Mouse (Mus musculus) neural tube, embryonic 14.5 days (tissue): ENCODE measurements around the gene Tbcel. TPM values are rescaled to one million over a fixed set of nuclear protein-coding genes. Genes with fewer than 3 reads are reported as not detected.

Source experiments
- ATAC-seq: fragments of 200-750 bp; cut with Nextera tagmentation; 2 replicates; pipeline ENCODE4 v1.8.0; 2017; ENCODE audit warnings: low read depth, mild to moderate bottlenecking, moderate TSS enrichment, moderate library complexity
- H3K27ac ChIP-seq: fragments of 300-500 bp; sonication (generic); 2 replicates; pipeline ENCODE4 v1.5.1; 2014; ENCODE audit warnings: low read depth, mild to moderate bottlenecking, control low read depth, low read length, moderate library complexity, mixed read lengths
- H3K27me3 ChIP-seq: fragments of 300-500 bp; sonication (generic); 2 replicates; pipeline ENCODE4 v1.6.1; 2014; ENCODE audit warnings: low read length; ENCODE audit not compliant: control insufficient read depth, insufficient read depth
- H3K36me3 ChIP-seq: fragments of 300-500 bp; sonication (generic); 2 replicates; pipeline ENCODE4 v1.6.1; 2014; ENCODE audit warnings: low read length, mixed read lengths; ENCODE audit not compliant: control insufficient read depth, insufficient read depth
- H3K4me1 ChIP-seq: fragments of 300-500 bp; sonication (generic); 2 replicates; pipeline ENCODE4 v1.6.1; 2014; ENCODE audit warnings: low read length; ENCODE audit not compliant: control insufficient read depth, insufficient read depth
- H3K4me2 ChIP-seq: fragments of 300-500 bp; sonication (generic); 2 replicates; pipeline ENCODE4 v1.6.1; 2014; ENCODE audit warnings: mild to moderate bottlenecking, low read depth, low read length, control low read depth
- H3K4me3 ChIP-seq: fragments of 300-500 bp; sonication (generic); 2 replicates; pipeline ENCODE4 v1.5.1; 2014; ENCODE audit warnings: low read depth, low read length, control low read depth, mixed read lengths
- H3K9ac ChIP-seq: fragments of 300-500 bp; sonication (generic); replicated peaks from 2 replicates; pipeline ENCODE4 v1.6.1; 2014; ENCODE audit warnings: low read depth, mild to moderate bottlenecking, control low read depth, low read length, mixed read lengths
- H3K9me3 ChIP-seq: fragments of 300-500 bp; sonication (generic); 2 replicates; pipeline ENCODE4 v1.6.1; 2016; ENCODE audit warnings: low read length; ENCODE audit not compliant: control insufficient read depth
- WGBS: fragments of 180-500 bp; shearing (Covaris S2); extraction: QIAGEN DNeasy Blood & Tissue Kit; methylation state at CpG from one replicate; pipeline ENCODE4 v1.1.7; 2014; 5-methylcytosine and 5-hydroxymethylcytosine counted together
- polyA plus RNA-seq: library from polyadenylated mRNA; unstranded; fragments of >200 nt; fragmentation: Nextera tagmentation; extraction: Ambion mirVana; gene quantifications from 2 replicates; pipeline ENCODE4 v1.2.1, GENCODE M21; 2014

Tbcel gene
- polyA plus RNA-seq, 1 experiment from 2014 or later: 6.2 TPM

DNA sequence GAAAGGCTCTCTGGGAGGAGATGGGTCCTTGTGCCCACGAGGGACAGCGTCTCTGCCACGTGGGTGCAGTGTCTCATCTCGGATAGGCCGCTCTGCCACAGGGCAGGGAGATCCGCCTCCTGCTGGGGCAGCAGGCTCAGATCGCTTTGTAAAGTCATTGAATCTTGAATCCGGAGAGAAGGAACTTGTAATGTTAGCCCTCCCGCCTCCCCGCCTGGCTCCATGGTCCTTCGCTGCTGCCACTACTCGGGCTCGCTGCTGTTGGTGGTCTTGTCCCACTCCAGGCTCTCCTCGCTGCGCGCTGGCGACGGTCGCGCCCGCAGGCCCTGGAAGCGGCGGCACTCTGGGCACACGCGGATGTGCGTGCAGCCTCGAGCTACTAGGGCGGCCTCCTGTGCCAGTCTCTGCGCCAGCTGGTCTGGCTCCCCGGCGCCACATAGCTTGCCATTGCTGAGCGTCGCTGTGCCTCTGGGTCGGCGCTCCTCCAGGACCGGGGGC lies 13.0 kb upstream of the Tbcel start:
- peaks cover 8% of the 10 kb centered on the region for H3K4me1 ChIP-seq
- H3K27me3 ChIP-seq: no peaks in the 10 kb centered on the region
- no peaks in the 10 kb centered on the region for H3K36me3 ChIP-seq
- H3K4me3 ChIP-seq: peak overlapping the region; percentile 26
- H3K27ac ChIP-seq: peak overlapping the region; percentile 48; the same call in 1 of the 2 replicates
- ATAC-seq: peak; percentile 84
- peak overlapping the region; percentile 42; the same call in 1 of the 2 replicates for H3K9ac ChIP-seq
- 6% methylated on average over 35 of the region's 36 CpGs for WGBS
- H3K9me3 ChIP-seq: no peaks in the 10 kb centered on the region
- H3K4me2 ChIP-seq: peak overlapping the region; percentile 65

DNA sequence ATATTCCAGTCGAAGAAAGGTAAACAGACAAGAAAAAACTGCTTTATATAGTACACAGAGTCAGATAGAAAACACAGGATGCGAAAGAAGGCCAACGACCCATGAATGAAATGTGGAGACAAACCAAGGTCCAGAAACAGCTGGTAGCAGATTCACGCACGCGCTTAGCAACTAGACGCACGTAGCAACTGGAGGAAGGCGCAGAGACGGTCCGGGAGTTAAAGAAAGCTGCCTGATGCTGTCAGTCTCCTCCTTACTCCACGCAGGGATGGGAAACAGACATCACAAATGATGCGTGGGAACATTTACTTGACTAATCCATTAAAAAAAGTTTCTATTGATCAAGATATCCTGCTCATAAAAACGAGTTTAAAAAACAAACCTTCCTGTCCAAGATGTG lies 10.6 kb upstream of the Tbcel start:
- no peak overlapping the region for H3K4me2 ChIP-seq
- WGBS: 34% methylated on average over 14 of the region's 14 CpGs
- H3K4me1 ChIP-seq: peaks cover 11% of the 10 kb centered on the region
- no peak overlapping the region for H3K27ac ChIP-seq
- H3K4me3 ChIP-seq: no peak overlapping the region
- no peak overlapping the region for H3K9ac ChIP-seq
- no peaks in the 10 kb centered on the region for H3K27me3 ChIP-seq
- H3K36me3 ChIP-seq: no peaks in the 10 kb centered on the region
- ATAC-seq: no peak
- no peaks in the 10 kb centered on the region for H3K9me3 ChIP-seq

DNA sequence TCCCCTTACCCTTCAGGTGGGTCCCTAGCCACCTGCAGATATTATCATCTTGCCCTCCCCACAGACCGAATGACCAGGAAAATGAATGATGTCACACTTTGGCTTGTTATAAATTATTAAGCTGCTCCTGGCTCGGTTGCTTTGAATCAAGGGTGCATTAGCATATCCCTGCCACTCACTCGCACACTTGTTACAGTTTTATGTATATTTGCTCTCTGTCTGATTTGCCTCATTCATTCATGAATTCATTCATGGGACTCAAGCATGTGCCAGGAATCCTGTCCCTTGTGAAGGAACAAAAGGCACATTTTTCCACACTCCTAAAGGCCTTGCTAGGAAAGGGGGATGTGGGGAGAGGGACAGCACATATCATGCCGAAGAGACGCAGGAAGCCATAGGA lies 5.5 kb upstream of the Tbcel start:
- Histone ChIP-seq H3K36me3 (no peaks in the 10 kb centered on the region), H3K27ac (no peak overlapping the region), H3K9ac (no peak overlapping the region), H3K4me3 (no peak overlapping the region), H3K27me3 (no peaks in the 10 kb centered on the region), H3K4me1 (peaks cover 3% of the 10 kb centered on the region; the same call in 1 of the 2 replicates), H3K4me2 (no peak overlapping the region), H3K9me3 (no peaks in the 10 kb centered on the region)
- WGBS: 24% methylated on average over 5 of the region's 5 CpGs
- no peak for ATAC-seq

DNA sequence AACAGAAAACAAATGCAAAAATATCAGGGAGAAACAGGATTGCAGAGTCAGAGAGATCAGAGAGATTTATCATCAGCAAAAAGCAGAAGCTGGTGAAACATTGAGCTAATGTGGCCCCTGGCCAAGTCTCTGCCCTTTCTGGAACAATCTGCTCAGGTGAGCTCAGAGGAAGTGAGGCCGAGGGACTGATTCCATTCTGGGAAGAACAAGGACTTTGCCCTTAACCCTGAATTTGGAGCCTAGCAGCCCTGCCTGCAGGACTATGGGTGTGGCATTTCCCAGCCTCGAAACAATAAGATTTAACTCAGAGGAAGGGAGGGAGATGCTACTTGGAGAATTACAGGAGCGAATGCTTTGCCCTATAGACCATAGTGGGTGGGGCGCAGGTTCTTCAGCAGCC lies 4.7 kb upstream of the Tbcel start:
- Histone ChIP-seq H3K27me3 (no peaks in the 10 kb centered on the region), H3K4me1 (peaks cover 3% of the 10 kb centered on the region; the same call in 1 of the 2 replicates), H3K9ac (no peak overlapping the region), H3K9me3 (no peaks in the 10 kb centered on the region), H3K27ac (no peak overlapping the region), H3K4me3 (no peak overlapping the region), H3K4me2 (no peak overlapping the region), H3K36me3 (no peaks in the 10 kb centered on the region)
- 86% methylated on average over 4 of the region's 4 CpGs for WGBS
- no peak for ATAC-seq

DNA sequence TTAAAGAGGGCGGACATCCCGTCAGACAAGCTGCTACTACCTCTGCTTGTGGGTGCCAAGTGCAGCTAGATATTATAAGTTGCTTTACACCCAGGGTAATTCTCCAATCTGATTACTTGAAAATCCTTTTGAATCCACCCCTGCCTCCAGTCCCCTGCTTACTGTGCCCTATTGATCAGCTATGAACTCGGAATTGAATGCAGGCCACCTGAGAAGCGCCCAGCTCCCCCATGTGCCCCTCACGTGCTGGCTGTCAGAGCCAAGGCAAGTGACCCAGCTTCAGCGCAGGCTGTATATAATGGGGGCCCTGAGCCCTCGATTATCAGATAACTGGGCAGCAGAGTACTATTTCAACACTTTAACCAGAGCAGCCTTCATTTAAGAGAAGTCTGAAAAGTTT lies 626 bp upstream of the Tbcel start:
- H3K9me3 ChIP-seq: no peaks in the 10 kb centered on the region
- no peaks in the 10 kb centered on the region for H3K27me3 ChIP-seq
- no peak overlapping the region for H3K4me2 ChIP-seq
- 73% methylated on average over 7 of the region's 7 CpGs for WGBS
- H3K4me3 ChIP-seq: no peak overlapping the region
- H3K27ac ChIP-seq: no peak overlapping the region
- peaks cover 1% of the 10 kb centered on the region; the same call in 1 of the 2 replicates for H3K4me1 ChIP-seq
- H3K36me3 ChIP-seq: no peaks in the 10 kb centered on the region
- ATAC-seq: no peak
- H3K9ac ChIP-seq: no peak overlapping the region

DNA sequence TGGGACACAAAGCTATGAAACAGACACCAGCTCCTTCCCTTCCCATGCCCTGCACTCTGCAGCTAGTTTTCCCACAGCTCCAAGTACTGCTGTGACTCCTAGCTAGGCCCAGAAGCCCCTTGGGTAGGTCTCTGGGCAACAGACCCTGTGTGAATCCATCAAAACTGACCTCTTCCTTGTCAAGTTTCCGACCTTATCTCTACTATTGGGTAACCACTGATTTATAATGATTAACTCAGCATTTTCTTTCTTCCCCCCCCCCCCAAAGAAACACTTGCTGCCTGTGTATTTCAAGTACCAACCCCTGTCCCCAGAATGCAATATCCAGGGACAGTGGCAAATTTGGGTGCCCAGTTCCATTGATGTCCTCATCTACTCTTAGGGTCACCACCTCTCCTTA lies 587 bp downstream of the Tbcel start:
- Histone ChIP-seq H3K4me3 (no peak overlapping the region), H3K9me3 (no peaks in the 10 kb centered on the region), H3K27ac (no peak overlapping the region), H3K4me2 (no peak overlapping the region), H3K4me1 (no peaks in the 10 kb centered on the region), H3K36me3 (no peaks in the 10 kb centered on the region), H3K9ac (no peak overlapping the region), H3K27me3 (no peaks in the 10 kb centered on the region)
- ATAC-seq: no peak
- 63% methylated on average over 1 of the region's 1 CpGs for WGBS

DNA sequence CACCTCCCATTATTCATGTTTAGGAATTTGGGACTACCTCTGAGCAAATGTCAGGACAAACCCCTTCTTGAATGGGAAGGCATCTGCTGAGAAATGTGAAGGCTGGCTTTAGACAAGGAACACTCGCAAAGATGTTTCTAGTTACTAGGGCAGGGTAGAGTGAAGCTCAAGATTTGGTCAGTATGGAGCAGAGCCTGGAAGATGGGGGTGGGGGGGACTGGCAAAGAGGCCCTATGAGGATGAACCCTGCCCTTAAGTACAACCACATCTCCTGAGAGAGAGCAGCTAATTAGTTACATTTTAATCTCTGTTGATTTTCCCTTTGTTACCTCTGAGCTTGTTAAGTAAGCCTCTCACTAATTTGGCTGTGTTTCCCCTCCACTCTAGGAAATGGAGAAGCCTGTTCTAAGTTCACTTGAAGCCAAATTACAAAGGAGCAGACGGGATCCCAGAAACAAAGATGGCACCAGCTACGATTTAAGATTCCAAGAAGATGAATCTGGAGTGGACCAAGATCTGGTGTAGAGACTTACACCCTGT lies 2.6 kb downstream of the Tbcel start:
- no peak overlapping the region for H3K9ac ChIP-seq
- H3K9me3 ChIP-seq: no peaks in the 10 kb centered on the region
- WGBS: 86% methylated on average over 3 of the region's 3 CpGs
- no peak overlapping the region for H3K4me3 ChIP-seq
- no peaks in the 10 kb centered on the region for H3K36me3 ChIP-seq
- H3K4me2 ChIP-seq: no peak overlapping the region
- H3K27ac ChIP-seq: no peak overlapping the region
- H3K27me3 ChIP-seq: no peaks in the 10 kb centered on the region
- ATAC-seq: no peak
- 0 out of 2 replicates have a peak, but pooled peaks cover 2% of the 10 kb centered on the region for H3K4me1 ChIP-seq

DNA sequence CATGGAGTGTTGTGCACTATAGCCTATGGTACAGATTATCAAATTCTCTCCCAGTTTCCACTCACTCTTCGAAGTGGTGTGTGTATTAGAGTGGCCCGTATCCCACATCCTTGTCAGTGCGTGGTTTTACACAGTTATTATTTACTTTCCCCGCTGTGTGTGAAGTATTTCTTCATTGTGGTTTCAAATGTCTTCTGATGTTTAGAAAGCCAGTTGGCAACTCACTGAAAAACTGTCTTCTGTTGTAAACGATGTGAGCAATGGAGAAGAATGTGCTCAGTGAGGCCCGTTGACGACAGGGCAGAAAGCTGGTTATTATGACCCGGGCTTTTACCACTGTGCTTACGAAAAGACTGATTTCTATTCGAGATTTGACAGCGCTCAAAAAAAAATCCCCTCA lies 3.0 kb downstream of the Tbcel start:
- Histone ChIP-seq H3K4me2 (no peak overlapping the region), H3K27me3 (no peaks in the 10 kb centered on the region), H3K9me3 (no peaks in the 10 kb centered on the region), H3K4me3 (no peak overlapping the region), H3K4me1 (0 out of 2 replicates have a peak, but pooled peaks cover 2% of the 10 kb centered on the region), H3K36me3 (no peaks in the 10 kb centered on the region), H3K9ac (no peak overlapping the region), H3K27ac (no peak overlapping the region)
- WGBS: 71% methylated on average over 11 of the region's 11 CpGs
- ATAC-seq: no peak

DNA sequence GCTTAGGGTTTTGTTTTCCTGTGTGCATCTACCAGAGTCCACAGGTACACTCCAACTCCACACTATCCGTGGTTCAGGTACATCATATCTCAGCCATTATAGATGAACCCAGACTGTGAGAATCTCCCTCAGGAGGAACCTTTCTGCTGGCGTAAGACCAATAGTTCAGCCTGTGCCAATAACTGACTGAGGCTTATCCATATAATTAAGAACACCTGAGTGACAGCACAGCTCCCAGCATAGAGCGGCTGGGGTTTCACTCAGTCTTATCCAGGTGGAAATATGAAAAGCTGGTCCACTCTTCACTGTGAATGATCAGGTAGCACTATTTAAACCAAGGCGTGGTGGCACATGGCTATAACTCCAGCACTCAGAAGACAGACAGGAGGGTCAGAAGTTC lies 3.9 kb downstream of the Tbcel start:
- ATAC-seq: no peak
- H3K9ac ChIP-seq: no peak overlapping the region
- H3K27ac ChIP-seq: no peak overlapping the region
- H3K4me3 ChIP-seq: no peak overlapping the region
- no peaks in the 10 kb centered on the region for H3K9me3 ChIP-seq
- no peaks in the 10 kb centered on the region for H3K36me3 ChIP-seq
- 88% methylated on average over 4 of the region's 4 CpGs for WGBS
- H3K27me3 ChIP-seq: no peaks in the 10 kb centered on the region
- H3K4me2 ChIP-seq: no peak overlapping the region
- 0 out of 2 replicates have a peak, but pooled peaks cover 2% of the 10 kb centered on the region for H3K4me1 ChIP-seq
